Mouse (Mus musculus) ES-E14 (cell line): ENCODE data around the gene Stard9.

Experiments used
- CHD2 ChIP-seq: IDR thresholded peaks from 2 replicates; pipeline ENCODE4 v1.6.1; 2014; ENCODE audit warnings: mild to moderate bottlenecking, low read depth, low read length, inconsistent platforms
- ZC3H11A ChIP-seq: IDR thresholded peaks from 2 replicates; pipeline ENCODE4 v1.6.1; 2012; ENCODE audit warnings: low read depth, mild to moderate bottlenecking, inconsistent platforms, low read length, borderline replicate concordance
- ZNF384 ChIP-seq: IDR thresholded peaks from 2 replicates; pipeline ENCODE4 v1.6.1; 2012; ENCODE audit warnings: low read depth, low read length, inconsistent platforms

DNA sequence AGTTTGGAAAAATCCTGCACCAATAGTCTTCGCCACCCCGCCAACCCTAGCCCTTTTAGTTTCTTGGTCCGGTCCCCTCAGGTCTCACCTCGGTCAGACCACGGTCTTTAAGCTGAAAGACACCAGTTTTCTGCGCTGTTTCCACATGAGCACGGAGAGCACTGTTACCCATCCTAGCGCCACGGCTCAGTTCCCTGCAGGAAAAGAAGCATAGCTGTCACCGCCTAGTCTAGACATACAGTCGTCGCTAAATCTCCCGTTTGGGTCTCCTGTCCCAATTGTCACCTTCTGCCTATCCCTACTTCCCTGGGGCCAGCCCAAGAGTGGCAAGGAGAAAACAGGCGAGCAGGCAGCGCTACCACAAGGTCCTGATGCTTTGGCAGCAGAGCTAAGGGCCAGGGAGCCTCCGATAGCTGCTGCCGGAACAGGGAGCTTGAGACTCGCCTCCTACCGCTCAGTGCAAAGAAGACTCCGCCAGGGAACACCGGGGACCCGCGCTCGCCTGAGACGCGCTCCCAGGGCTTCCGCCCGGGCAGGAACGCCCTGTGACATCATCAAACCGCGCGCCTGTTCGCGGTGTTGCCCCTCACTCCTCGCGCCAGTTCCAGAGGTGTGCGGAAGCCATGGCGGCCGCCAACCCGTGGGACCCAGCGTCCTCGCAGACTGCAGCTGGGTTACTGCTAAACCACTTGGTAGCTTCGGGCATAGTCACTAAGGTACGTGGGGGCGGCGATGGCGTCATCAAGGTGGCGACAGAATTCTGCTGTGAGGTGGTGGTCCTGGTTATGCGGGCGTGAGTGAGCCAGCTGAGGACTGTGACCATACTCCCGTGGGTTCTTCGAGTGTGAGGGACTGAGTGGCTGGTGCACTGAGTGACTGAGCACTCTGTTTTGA is 19.8 kb upstream of the Stard9 start, which contains the start of the genes Haus2 and Lrrc57:
- TF ChIP-seq ZC3H11A (no peak), CHD2 (no peak), ZNF384 (no peak)
